In genomic region chr7:44277250-44277622, GRCm38 (mm10) we compare ENCODE assay signal across 9 mouse cellular contexts. TPM values are rescaled to one million over a fixed set of nuclear protein-coding genes. Genes with fewer than 3 reads are reported as not detected.
DNase-seq lines count a peak whose midpoint lies in the region; ATAC-seq and TF ChIP-seq lines count a peak whose summit lies in the region.
"Had no signal": no experiment of that assay in that cellular context is flagged by ENCODE, and none has a peak within 500 bp of the region (broad histone marks: within the 10 kb centered on the region; RNA-seq: fewer than 3 reads in every experiment).

No protein-coding gene starts in this region.

- H3K27me3 ChIP-seq in midbrain, embryonic 14.5 days (ENCODE audit: control insufficient read depth, insufficient read depth, low read length), result no peaks in the 10 kb centered on the region
- no peaks in the 10 kb centered on the region for H3K27me3 ChIP-seq in midbrain, embryonic 16.5 days (ENCODE audit: control insufficient read depth, insufficient read depth, low read depth, low read length)
- peaks cover 3% of the 10 kb centered on the region; the same call in 1 of the 2 replicates for H3K27me3 ChIP-seq in liver, postnatal 0 days (ENCODE audit: insufficient read depth, low read length)

- no peak overlapping the region for H3K9ac ChIP-seq in midbrain, embryonic 14.5 days (replicated peaks; ENCODE audit: low read length)
- no peak overlapping the region for H3K9ac ChIP-seq in midbrain, embryonic 16.5 days (ENCODE audit: low read depth, low read length)
- H3K9ac ChIP-seq in liver, postnatal 0 days (replicated peaks), result no peak overlapping the region

- H3K4me1 ChIP-seq in midbrain, embryonic 14.5 days (ENCODE audit: control insufficient read depth, insufficient read depth, low read length), result no peaks in the 10 kb centered on the region
- H3K4me1 ChIP-seq in midbrain, embryonic 16.5 days (ENCODE audit: control insufficient read depth, insufficient read depth, low read length), result peaks cover 5% of the 10 kb centered on the region; the same call in 1 of the 2 replicates
- H3K4me1 ChIP-seq in liver, postnatal 0 days (ENCODE audit: insufficient read depth), result no peaks in the 10 kb centered on the region

- H3K4me2 ChIP-seq in midbrain, embryonic 14.5 days (ENCODE audit: low read length), result no peak overlapping the region
- H3K4me2 ChIP-seq in midbrain, embryonic 16.5 days (ENCODE audit: low read length), result no peak overlapping the region
- no peak overlapping the region for H3K4me2 ChIP-seq in liver, postnatal 0 days (ENCODE audit: low read depth, low read length)

- no peak for ATAC-seq in midbrain, embryonic 14.5 days (ENCODE audit: low FRiP score, low TSS enrichment)
- ATAC-seq in midbrain, embryonic 16.5 days, result no peak
- no peak for ATAC-seq in liver, postnatal 0 days

- 44% methylated on average over 2 of the region's 2 CpGs for WGBS in midbrain, embryonic 14.5 days
- 44% methylated on average over 2 of the region's 2 CpGs for WGBS in midbrain, embryonic 16.5 days
- WGBS in liver, postnatal 0 days (ENCODE audit: insufficient replicate concordance), result 47% methylated on average over 2 of the region's 2 CpGs

- TF ChIP-seq CTCF in liver, postnatal 0 days (IDR thresholded peaks at IDR 0.05; ENCODE audit: low read depth), result peak; percentile 56

- H3K27ac ChIP-seq in midbrain, embryonic 14.5 days (replicated peaks; ENCODE audit: low read depth, low read length), result no peak overlapping the region
- no peak overlapping the region for H3K27ac ChIP-seq in midbrain, embryonic 16.5 days (ENCODE audit: low read length)
- H3K27ac ChIP-seq in liver, postnatal 0 days (ENCODE audit: low read depth), result no peak overlapping the region

- TF ChIP-seq EP300 in liver, postnatal 0 days (IDR thresholded peaks at IDR 0.05; ENCODE audit: low read depth), result no peak

- DNase-seq in adrenal gland, postnatal 25 days, result peak; percentile 25
- no peak for DNase-seq in adrenal gland, adult 18-20 months (ENCODE audit: low spot score in 2 of 2)
- peak; percentile 64 for DNase-seq in midbrain, embryonic 14.5 days
- DNase-seq in cerebellum, postnatal 36 days, result peak; percentile 76 to 79
- peak; percentile 35 for DNase-seq in liver, postnatal 0 days
- peak; percentile 41 for DNase-seq in testis, postnatal 14 days (ENCODE audit: low spot score)
- no peak for DNase-seq in Muller cell, postnatal 12 days (ENCODE audit: inconsistent ontology term)

- no peaks in the 10 kb centered on the region for H3K9me3 ChIP-seq in midbrain, embryonic 14.5 days (ENCODE audit: control insufficient read depth, low read length)
- H3K9me3 ChIP-seq in midbrain, embryonic 16.5 days (replicated peaks; ENCODE audit: control insufficient read depth, low read length, poor library complexity, severe bottlenecking), result no peaks in the 10 kb centered on the region
- H3K9me3 ChIP-seq in liver, postnatal 0 days (ENCODE audit: low read length), result no peaks in the 10 kb centered on the region

- H3K36me3 ChIP-seq in midbrain, embryonic 14.5 days (ENCODE audit: control insufficient read depth, insufficient read depth, low read length), result no peaks in the 10 kb centered on the region
- no peaks in the 10 kb centered on the region for H3K36me3 ChIP-seq in midbrain, embryonic 16.5 days (ENCODE audit: control insufficient read depth, insufficient read depth, low read length)
- H3K36me3 ChIP-seq in liver, postnatal 0 days (replicated peaks; ENCODE audit: insufficient read depth, low read length), result no peaks in the 10 kb centered on the region

- no peak overlapping the region for H3K4me3 ChIP-seq in midbrain, embryonic 14.5 days (replicated peaks; ENCODE audit: low read depth, low read length)
- H3K4me3 ChIP-seq in midbrain, embryonic 16.5 days (ENCODE audit: low read depth, low read length), result no peak overlapping the region
- no peak overlapping the region for H3K4me3 ChIP-seq in liver, postnatal 0 days (ENCODE audit: low read depth, low read length)

RNA-seq across cellular contexts. Expression of gene Gm15517, which starts 16.0 kb away (rescaled TPM):
- total RNA-seq in adrenal gland, postnatal 25 days (2021), result not detected in 2 replicates
- total RNA-seq in adrenal gland, adult 18-20 months (2021), result not detected
- polyA plus RNA-seq in midbrain, embryonic 14.5 days (2014; fragmentation: Nextera tagmentation; extraction: Ambion mirVana), result 1.8 TPM in 1 of 2 replicates, not detected in the other
- not detected in 2 replicates for polyA plus RNA-seq in midbrain, embryonic 16.5 days (2015; fragmentation: Nextera tagmentation; extraction: Ambion mirVana)
- not detected in 2 replicates for polyA plus RNA-seq in liver, postnatal 0 days (2015; fragmentation: Nextera tagmentation; extraction: Ambion mirVana)
- total RNA-seq: left cerebral cortex, postnatal 25 days had no signal

RNA-seq across cellular contexts. Expression of gene Acp4, which starts 20.1 kb away (rescaled TPM):
- not detected in 2 replicates for total RNA-seq in adrenal gland, postnatal 25 days (2021)
- total RNA-seq in adrenal gland, adult 18-20 months (2021), result not detected
- not detected in 2 replicates for polyA plus RNA-seq in midbrain, embryonic 14.5 days (2014; fragmentation: Nextera tagmentation; extraction: Ambion mirVana)
- polyA plus RNA-seq in midbrain, embryonic 16.5 days (2015; fragmentation: Nextera tagmentation; extraction: Ambion mirVana), result 0.14 TPM in 1 of 2 replicates, not detected in the other
- polyA plus RNA-seq in liver, postnatal 0 days (2015; fragmentation: Nextera tagmentation; extraction: Ambion mirVana), result not detected in 2 replicates
- total RNA-seq: left cerebral cortex, postnatal 25 days had no signal

RNA-seq across cellular contexts. Expression of gene Clec11a, which starts 29.5 kb away (rescaled TPM):
- 3.4 and 3.6 TPM in 2 replicates for total RNA-seq in adrenal gland, postnatal 25 days (2021)
- total RNA-seq in adrenal gland, adult 18-20 months (2021), result 1 to 10 TPM; 3.8 to 4.4 TPM
- 4.6 and 4.7 TPM in 2 replicates for polyA plus RNA-seq in midbrain, embryonic 14.5 days (2014; fragmentation: Nextera tagmentation; extraction: Ambion mirVana)
- 4.0 and 4.2 TPM in 2 replicates for polyA plus RNA-seq in midbrain, embryonic 16.5 days (2015; fragmentation: Nextera tagmentation; extraction: Ambion mirVana)
- polyA plus RNA-seq in liver, postnatal 0 days (2015; fragmentation: Nextera tagmentation; extraction: Ambion mirVana), result 1.6 and 1.8 TPM in 2 replicates

RNA-seq across cellular contexts. Expression of gene 2410002F23Rik, which starts 30.7 kb away (rescaled TPM):
- 71.3 and 125 TPM in 2 replicates for total RNA-seq in adrenal gland, postnatal 25 days (2021)
- 100 to 1,000 TPM in 1 of 2 experiments, 10 to 100 TPM in 1; 65.0 to 100 TPM for total RNA-seq in adrenal gland, adult 18-20 months (2021)
- 199 and 211 TPM in 2 replicates for polyA plus RNA-seq in midbrain, embryonic 14.5 days (2014; fragmentation: Nextera tagmentation; extraction: Ambion mirVana)
- polyA plus RNA-seq in midbrain, embryonic 16.5 days (2015; fragmentation: Nextera tagmentation; extraction: Ambion mirVana), result 225 and 237 TPM in 2 replicates
- polyA plus RNA-seq in liver, postnatal 0 days (2015; fragmentation: Nextera tagmentation; extraction: Ambion mirVana), result 18.8 and 20.6 TPM in 2 replicates

RNA-seq across cellular contexts. Expression of gene 1700028J19Rik, which starts 30.7 kb away (rescaled TPM):
- 0.70 and 1.6 TPM in 2 replicates for total RNA-seq in adrenal gland, postnatal 25 days (2021)
- 1 to 10 TPM in 1 of 2 experiments, under 1 TPM in 1; 0.70 to 1.2 TPM for total RNA-seq in adrenal gland, adult 18-20 months (2021)
- 1.3 and 1.8 TPM in 2 replicates for polyA plus RNA-seq in midbrain, embryonic 14.5 days (2014; fragmentation: Nextera tagmentation; extraction: Ambion mirVana)
- polyA plus RNA-seq in midbrain, embryonic 16.5 days (2015; fragmentation: Nextera tagmentation; extraction: Ambion mirVana), result 1.1 and 1.5 TPM in 2 replicates
- polyA plus RNA-seq in liver, postnatal 0 days (2015; fragmentation: Nextera tagmentation; extraction: Ambion mirVana), result 0.51 and 0.54 TPM in 2 replicates

Comparison
In these comparisons a context has a peak if more than half of its experiments do, and no peak if none do; other contexts are left out.
1. DNase-seq: peak in adrenal gland, postnatal 25 days (single experiment), midbrain, embryonic 14.5 days (single experiment), cerebellum, postnatal 36 days (2 of 2), liver, postnatal 0 days (single experiment) and testis, postnatal 14 days (single experiment); none in adrenal gland, adult 18-20 months (0 of 2) and Muller cell, postnatal 12 days (single experiment).